Comparison of ENCODE assay signal across 14 mouse cellular contexts in the genomic region with DNA sequence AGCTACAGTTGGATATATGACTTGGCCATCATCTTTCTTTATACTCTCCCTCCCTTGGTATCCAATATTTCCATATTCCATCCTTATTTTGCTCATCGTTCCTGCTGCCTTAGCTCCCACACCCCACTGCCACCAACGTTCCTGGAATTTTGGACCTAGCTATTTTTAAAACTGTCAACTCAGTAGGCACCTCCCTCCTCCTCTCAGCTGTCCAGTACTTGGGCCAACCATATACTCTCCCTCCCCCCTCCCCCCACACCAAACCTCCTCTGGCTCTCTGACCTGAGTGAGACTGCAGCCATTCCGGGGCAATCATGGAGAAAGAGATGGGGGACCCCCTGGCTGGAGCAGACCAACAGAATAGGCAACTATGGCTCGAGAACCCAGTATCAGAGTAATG. TPM values are rescaled to one million over a fixed set of nuclear protein-coding genes. Genes with fewer than 3 reads are reported as not detected.
DNase-seq lines count a peak whose midpoint lies in the region; ATAC-seq and TF ChIP-seq lines count a peak whose summit lies in the region.
"Had no signal": no experiment of that assay in that cellular context is flagged by ENCODE, and none has a peak within 500 bp of the region (broad histone marks: within the 10 kb centered on the region; RNA-seq: fewer than 3 reads in every experiment).

Gene Hfe2 (plus strand): TSS at position 259 of the 400 bp plus-strand sequence.

- no peak for ATAC-seq in embryonic facial prominence, embryonic 14.5 days (ENCODE audit: low read depth)
- no peak for ATAC-seq in embryonic facial prominence, embryonic 15.5 days (ENCODE audit: insufficient number of reproducible peaks, low FRiP score, low TSS enrichment, low read depth)
- ATAC-seq in intestine, embryonic 16.5 days: no peak
- ATAC-seq: forebrain, embryonic 13.5 days had no signal

- intact Hi-C loops in left cerebral cortex, adult 2 months (cut with DNase I): no loop called here

- H3K4me3 ChIP-seq in embryonic facial prominence, embryonic 14.5 days (ENCODE audit: low read depth, low read length): no peak within 1 kb of the TSS; the same call in 1 of the 2 replicates
- no peak within 1 kb of the TSS for H3K4me3 ChIP-seq in embryonic facial prominence, embryonic 10.5 days
- peak within 1 kb of the TSS; percentile 5; the same call in 1 of the 2 replicates for H3K4me3 ChIP-seq in embryonic facial prominence, embryonic 15.5 days (replicated peaks)
- peak within 1 kb of the TSS; percentile 66; the same call in 1 of the 2 replicates for H3K4me3 ChIP-seq in heart, embryonic 10.5 days
- no peak within 1 kb of the TSS for H3K4me3 ChIP-seq in intestine, embryonic 16.5 days (ENCODE audit: low read length)
- no peak within 1 kb of the TSS for H3K4me3 ChIP-seq in left cerebral cortex, adult 2 months
- H3K4me3 ChIP-seq: forebrain, embryonic 13.5 days had no signal

- peak; percentile 20 for DNase-seq in embryonic facial prominence, embryonic 14.5 days (ENCODE audit: low spot score)
- no peak for DNase-seq in embryonic facial prominence, embryonic 10.5 days (ENCODE audit: low spot score)
- no peak for DNase-seq in heart, embryonic 10.5 days (ENCODE audit: low spot score)
- DNase-seq in heart, postnatal 4 days: peak; percentile 21
- no peak for DNase-seq in left cerebral cortex, adult 2 months (ENCODE audit: extremely low spot score in 1 of 2, low spot score in 2 of 2)
- no peak for DNase-seq in cerebellum, adult 9-10 months
- DNase-seq: cerebellum, postnatal 10 days; kidney, adult 11 months; lung, postnatal 4 days had no signal

- TF ChIP-seq CTCF in left cerebral cortex, adult 2 months (IDR thresholded peaks at IDR 0.05): no peak

- 73% methylated on average over 4 of the region's 4 CpGs for WGBS in embryonic facial prominence, embryonic 14.5 days
- WGBS in embryonic facial prominence, embryonic 10.5 days: 87% methylated on average over 4 of the region's 4 CpGs
- WGBS in embryonic facial prominence, embryonic 15.5 days: 74% methylated on average over 4 of the region's 4 CpGs
- WGBS in heart, embryonic 10.5 days: 44% methylated on average over 4 of the region's 4 CpGs
- 69% methylated on average over 4 of the region's 4 CpGs for WGBS in intestine, embryonic 16.5 days

- H3K4me2 ChIP-seq in embryonic facial prominence, embryonic 14.5 days (ENCODE audit: low read depth, low read length): no peak within 1 kb of the TSS; the same call in 1 of the 2 replicates
- no peak within 1 kb of the TSS for H3K4me2 ChIP-seq in embryonic facial prominence, embryonic 15.5 days (replicated peaks)
- no peak within 1 kb of the TSS for H3K4me2 ChIP-seq in intestine, embryonic 16.5 days (ENCODE audit: low read depth, low read length)
- H3K4me2 ChIP-seq: forebrain, embryonic 13.5 days had no signal

- no peak within 1 kb of the TSS for H3K9ac ChIP-seq in embryonic facial prominence, embryonic 14.5 days (ENCODE audit: low read depth, low read length)
- H3K9ac ChIP-seq in embryonic facial prominence, embryonic 15.5 days: no peak within 1 kb of the TSS
- no peak within 1 kb of the TSS for H3K9ac ChIP-seq in intestine, embryonic 16.5 days (ENCODE audit: low read depth, low read length)
- H3K9ac ChIP-seq: forebrain, embryonic 13.5 days had no signal

- no peaks in the 10 kb centered on the region for H3K36me3 ChIP-seq in embryonic facial prominence, embryonic 14.5 days (ENCODE audit: control insufficient read depth, insufficient read depth, low read length)
- H3K36me3 ChIP-seq in embryonic facial prominence, embryonic 10.5 days (replicated peaks): no peaks in the 10 kb centered on the region
- H3K36me3 ChIP-seq in embryonic facial prominence, embryonic 15.5 days: no peaks in the 10 kb centered on the region
- 0 out of 2 replicates have a peak, but pooled peaks cover 3% of the 10 kb centered on the region for H3K36me3 ChIP-seq in heart, embryonic 10.5 days
- no peaks in the 10 kb centered on the region for H3K36me3 ChIP-seq in intestine, embryonic 16.5 days (ENCODE audit: control insufficient read depth, insufficient read depth, low read length)
- H3K36me3 ChIP-seq: hindbrain, embryonic 10.5 days had no signal

- H3K4me1 ChIP-seq in embryonic facial prominence, embryonic 14.5 days (ENCODE audit: control insufficient read depth, insufficient read depth, low read length): peaks cover 8% of the 10 kb centered on the region
- H3K4me1 ChIP-seq in embryonic facial prominence, embryonic 10.5 days: peaks cover 32% of the 10 kb centered on the region
- H3K4me1 ChIP-seq in embryonic facial prominence, embryonic 15.5 days: peaks cover 12% of the 10 kb centered on the region
- peaks cover 53% of the 10 kb centered on the region for H3K4me1 ChIP-seq in heart, embryonic 10.5 days
- peaks cover 8% of the 10 kb centered on the region for H3K4me1 ChIP-seq in intestine, embryonic 16.5 days (ENCODE audit: control insufficient read depth, insufficient read depth, low read length)

- no peak within 1 kb of the TSS for H3K27ac ChIP-seq in embryonic facial prominence, embryonic 14.5 days (replicated peaks; ENCODE audit: low read depth, low read length)
- H3K27ac ChIP-seq in embryonic facial prominence, embryonic 10.5 days (replicated peaks): no peak within 1 kb of the TSS
- H3K27ac ChIP-seq in embryonic facial prominence, embryonic 15.5 days (replicated peaks): 0 out of 2 replicates have a peak within 1 kb of the TSS, but pooled peaks have one; percentile 39
- H3K27ac ChIP-seq in heart, embryonic 10.5 days: peak within 1 kb of the TSS; percentile 83
- no peak within 1 kb of the TSS for H3K27ac ChIP-seq in intestine, embryonic 16.5 days (ENCODE audit: low read length)
- no peak within 1 kb of the TSS for H3K27ac ChIP-seq in left cerebral cortex, adult 2 months
- H3K27ac ChIP-seq: forebrain, embryonic 13.5 days; hindbrain, embryonic 10.5 days had no signal

- no peaks in the 10 kb centered on the region for H3K9me3 ChIP-seq in embryonic facial prominence, embryonic 14.5 days (ENCODE audit: control insufficient read depth, low read length)
- no peaks in the 10 kb centered on the region for H3K9me3 ChIP-seq in embryonic facial prominence, embryonic 10.5 days
- H3K9me3 ChIP-seq in embryonic facial prominence, embryonic 15.5 days (replicated peaks): no peaks in the 10 kb centered on the region
- H3K9me3 ChIP-seq in heart, embryonic 10.5 days: no peaks in the 10 kb centered on the region
- no peaks in the 10 kb centered on the region for H3K9me3 ChIP-seq in intestine, embryonic 16.5 days (ENCODE audit: control insufficient read depth, low read length)
- H3K9me3 ChIP-seq: forebrain, embryonic 13.5 days; hindbrain, embryonic 10.5 days had no signal

- peaks cover 40% of the 10 kb centered on the region for H3K27me3 ChIP-seq in embryonic facial prominence, embryonic 14.5 days (replicated peaks; ENCODE audit: control insufficient read depth, insufficient read depth, low read length)
- H3K27me3 ChIP-seq in embryonic facial prominence, embryonic 10.5 days (replicated peaks; ENCODE audit: low read depth, poor library complexity, severe bottlenecking): peaks cover 50% of the 10 kb centered on the region
- peaks cover 34% of the 10 kb centered on the region for H3K27me3 ChIP-seq in embryonic facial prominence, embryonic 15.5 days
- H3K27me3 ChIP-seq in heart, embryonic 10.5 days (ENCODE audit: insufficient read depth, poor library complexity, severe bottlenecking): peaks cover 47% of the 10 kb centered on the region
- H3K27me3 ChIP-seq in intestine, embryonic 16.5 days (replicated peaks; ENCODE audit: control insufficient read depth, insufficient read depth, low read length): peaks cover 38% of the 10 kb centered on the region

RNA-seq across cellular contexts. Expression of gene Hfe2, which starts in this region (rescaled TPM):
- 28.3 and 36.4 TPM in 2 replicates for polyA plus RNA-seq in embryonic facial prominence, embryonic 14.5 days (2014; fragmentation: Nextera tagmentation; extraction: Ambion mirVana)
- 1.4 and 1.5 TPM in 2 replicates for polyA plus RNA-seq in embryonic facial prominence, embryonic 10.5 days (2016; fragmentation: Nextera tagmentation; extraction: Ambion mirVana)
- polyA plus RNA-seq in embryonic facial prominence, embryonic 15.5 days (2015; fragmentation: Nextera tagmentation; extraction: Ambion mirVana): 12.4 and 16.1 TPM in 2 replicates
- polyA plus RNA-seq in heart, embryonic 10.5 days (2016; fragmentation: Nextera tagmentation; extraction: Ambion mirVana): 5.5 and 8.9 TPM in 2 replicates
- total RNA-seq in heart, postnatal 4 days (2021): 10 to 100 TPM; 95.6 to 97.0 TPM
- 0.15 and 0.37 TPM in 2 replicates for polyA plus RNA-seq in intestine, embryonic 16.5 days (2015; fragmentation: Nextera tagmentation; extraction: Ambion mirVana)
- total RNA-seq in left cerebral cortex, adult 2 months (2021): 1 to 10 TPM; 1.7 to 1.8 TPM
- total RNA-seq: monocyte, adult 5-6 weeks had no signal

Comparison
In these comparisons a context has a peak if more than half of its experiments do, and no peak if none do; other contexts are left out.
1. RNA of gene Hfe2 (total RNA-seq): 95.6 to 97.0 TPM in heart, postnatal 4 days; 1.7 to 1.8 TPM in left cerebral cortex, adult 2 months; every median in the first group is over 10 times any median in the second.
2. DNase-seq: peak in embryonic facial prominence, embryonic 14.5 days (single experiment) and heart, postnatal 4 days (single experiment); none in embryonic facial prominence, embryonic 10.5 days (single experiment), heart, embryonic 10.5 days (single experiment), left cerebral cortex, adult 2 months (0 of 2) and cerebellum, adult 9-10 months (single experiment).
3. H3K27ac ChIP-seq: peak in embryonic facial prominence, embryonic 15.5 days (single experiment) and heart, embryonic 10.5 days (single experiment); none in embryonic facial prominence, embryonic 14.5 days (single experiment), embryonic facial prominence, embryonic 10.5 days (single experiment), intestine, embryonic 16.5 days (single experiment) and left cerebral cortex, adult 2 months (single experiment).
4. H3K4me3 ChIP-seq: peak in embryonic facial prominence, embryonic 15.5 days (single experiment) and heart, embryonic 10.5 days (single experiment); none in embryonic facial prominence, embryonic 14.5 days (single experiment), embryonic facial prominence, embryonic 10.5 days (single experiment), intestine, embryonic 16.5 days (single experiment) and left cerebral cortex, adult 2 months (single experiment).